Mouse (Mus musculus) gastrocnemius, adult 2 months (tissue): Measurements from ENCODE around the gene Metap2. TPM values are rescaled to one million over a fixed set of nuclear protein-coding genes. Genes with fewer than 3 reads are reported as not detected.

Experiments
- DNase-seq: peaks from one replicate; pipeline ENCODE4 v3.0.0; 2022
- H3K27ac ChIP-seq: fragments of 200-600 bp; 2 replicates; pipeline ENCODE4 v1.8.1; 2022; ENCODE audit warnings: mild to moderate bottlenecking
- H3K4me3 ChIP-seq: fragments of 200-600 bp; 2 replicates; pipeline ENCODE4 v1.8.1; 2022; ENCODE audit warnings: mild to moderate bottlenecking, moderate library complexity
- CTCF ChIP-seq: fragments of 200-600 bp; IDR thresholded peaks from 2 replicates; pipeline ENCODE4 v1.8.1; 2022; ENCODE audit warnings: antibody characterized with exemption, mild to moderate bottlenecking, moderate library complexity
- intact Hi-C: fragments of 180-260 bp; cut with DNase I; formaldehyde crosslinking; loops from one replicate; pipeline ENCODE4 v1.15.1; 2025
- long read RNA-seq, 2 experiments: library from polyadenylated mRNA; stranded (forward); transcript quantifications; one replicate each; pipeline ENCODE4 v2.0.0; 2021
- total RNA-seq, 2 experiments: library from RNA; stranded (reverse); gene quantifications; 2 replicates each; pipeline ENCODE4 v1.2.3; 2021

Metap2 gene
- total RNA-seq, result 100 to 1,000 TPM; 147 to 182 TPM
- long read RNA-seq, experiment 1, full-length matches to known transcripts, result 246 of 277 reads
- long read RNA-seq, experiment 1, partial matches to known transcripts, result 6 of 277 reads
- long read RNA-seq, experiment 1, other reads (novel, unspliced or antisense), result 25 of 277 reads
- long read RNA-seq, experiment 2, full-length matches to known transcripts, result 289 of 326 reads
- long read RNA-seq, experiment 2, partial matches to known transcripts, result 8 of 326 reads
- long read RNA-seq, experiment 2, other reads (novel, unspliced or antisense), result 29 of 326 reads

DNA sequence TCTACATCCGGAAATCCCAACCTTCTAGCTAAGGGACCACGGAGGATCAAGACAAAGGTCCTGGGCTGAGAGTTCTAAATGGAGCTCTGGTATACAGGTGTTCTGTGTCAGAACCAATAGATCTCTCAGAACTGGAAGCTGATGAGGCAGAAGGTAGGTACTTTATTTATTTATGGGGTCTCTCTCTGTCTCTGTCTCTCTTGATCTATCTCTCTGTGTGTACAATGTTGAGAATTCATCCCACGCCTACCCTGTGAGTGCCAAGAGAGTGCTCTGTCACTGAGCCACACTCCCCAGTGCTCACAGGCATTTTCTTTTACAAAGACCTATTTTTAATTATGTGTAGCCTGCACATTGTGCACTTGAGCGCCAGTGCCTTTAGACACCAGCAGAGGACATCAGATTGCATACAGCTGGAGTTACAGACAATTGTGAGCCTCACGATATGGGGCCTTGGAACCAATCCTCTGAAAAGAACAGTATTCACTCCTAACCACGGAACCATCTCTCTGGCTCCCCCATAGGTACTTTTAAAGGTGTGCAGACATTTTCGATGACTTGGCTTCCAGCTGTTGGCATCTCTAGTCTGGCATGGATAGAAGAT lies at the start of gene Metap2:
Gene Metap2 (minus strand): TSS at position 51 of the 604 bp plus-strand sequence.
- Histone ChIP-seq H3K27ac (no peak within 1 kb of the TSS), H3K4me3 (no peak within 1 kb of the TSS)
- no peak for TF ChIP-seq CTCF
- intact Hi-C loops, result no loop called here
- no peak for DNase-seq

DNA sequence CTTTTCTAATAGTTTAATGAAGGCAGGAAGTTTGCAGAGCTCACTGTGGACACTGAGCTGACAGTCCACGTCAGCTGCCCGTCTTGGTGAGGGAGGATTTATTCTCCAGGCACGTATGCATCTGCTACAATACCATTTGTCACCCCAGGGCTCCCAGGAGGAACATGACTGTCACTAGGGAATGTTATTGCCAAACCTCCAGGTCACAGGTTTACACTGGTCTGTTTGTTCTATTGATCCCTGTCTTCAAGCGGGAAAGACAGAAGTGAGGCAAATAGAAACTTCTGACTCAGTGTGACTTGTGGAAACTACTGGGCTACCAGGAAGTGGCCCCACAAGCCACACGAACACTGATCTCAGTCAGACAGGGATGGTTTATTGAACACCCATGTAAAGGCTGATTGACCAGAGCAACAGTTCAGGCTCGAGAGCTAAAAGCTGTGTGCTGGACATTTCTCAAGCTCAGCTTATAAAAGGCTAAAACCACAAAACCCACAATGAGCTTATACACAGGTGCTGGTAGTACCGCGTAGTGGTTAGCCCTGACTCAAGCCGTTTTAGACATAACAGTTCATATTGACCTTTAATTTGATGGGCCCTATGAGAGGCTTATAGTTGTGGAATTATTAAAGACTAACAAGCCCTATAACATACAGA lies 49.1 kb upstream of the Metap2 start:
- intact Hi-C loops, result loop anchor here (1.0 to 5.0 kb wide), 2 partner anchors 129 to 171 kb away; no protein-coding TSS in a partner anchor
- Histone ChIP-seq H3K27ac (no peak overlapping the region), H3K4me3 (no peak overlapping the region)
- no peak for DNase-seq
- TF ChIP-seq CTCF, result no peak

- peak; percentile 84 for TF ChIP-seq CTCF
- intact Hi-C loops, result loop anchor here (1.0 to 5.0 kb wide), 2 partner anchors 128 to 172 kb away; no protein-coding TSS in a partner anchor
- H3K27ac ChIP-seq, result peak overlapping the region; percentile 62
- peak overlapping the region; percentile 48 for H3K4me3 ChIP-seq
- peak; percentile 34 for DNase-seq
Measured at GRCm38 (mm10) chr10:93945364-93945763, 48.5 kb upstream of the Metap2 start.

DNA sequence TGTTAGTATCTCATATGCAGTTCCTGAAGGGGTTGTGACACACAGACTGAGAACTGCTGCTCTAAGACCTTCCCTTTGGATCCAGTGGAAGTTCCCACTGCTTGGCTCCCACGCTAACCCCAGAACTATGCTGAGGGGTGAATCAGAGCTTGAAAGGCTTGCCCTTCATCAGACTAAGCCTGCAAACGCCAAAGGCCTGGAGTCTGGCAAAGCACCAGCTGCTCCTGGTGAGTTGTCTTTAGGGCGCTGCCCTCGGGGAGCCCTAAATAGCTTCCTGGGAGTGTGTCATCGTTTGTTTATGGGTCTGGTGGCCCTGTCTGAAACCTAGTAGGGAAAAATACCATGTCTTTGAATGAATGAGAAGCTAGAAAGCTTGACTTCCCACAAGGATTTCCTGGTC lies 47.3 kb upstream of the Metap2 start:
- Histone ChIP-seq H3K4me3 (0 out of 2 replicates have a peak overlapping the region, but pooled peaks have one; percentile 13), H3K27ac (peak overlapping the region; percentile 62)
- intact Hi-C loops, result no loop called here
- no peak for TF ChIP-seq CTCF
- peak; percentile 66 for DNase-seq

DNA sequence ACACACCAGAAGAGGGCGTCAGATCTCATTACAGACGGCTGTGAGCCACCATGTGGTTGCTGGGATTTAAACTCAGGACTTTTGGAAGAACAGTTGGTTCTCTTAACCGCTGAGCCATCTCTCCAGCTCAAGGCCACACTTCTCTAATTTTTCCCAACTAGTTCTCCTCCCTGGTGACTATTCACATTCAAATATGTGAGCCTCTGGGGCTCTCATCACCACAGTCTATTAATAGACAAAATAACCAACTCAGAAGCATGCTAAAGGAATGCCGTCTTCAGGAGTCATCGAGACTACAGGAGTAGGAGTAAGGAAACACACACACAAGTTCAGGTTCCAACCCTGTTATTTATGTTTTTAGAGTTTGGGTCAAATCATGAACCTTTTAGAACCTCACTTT lies 43.4 kb upstream of the Metap2 start:
- no peak for DNase-seq
- Histone ChIP-seq H3K27ac (no peak overlapping the region), H3K4me3 (no peak overlapping the region)
- intact Hi-C loops, result no loop called here
- peak; percentile 11; the same call in 1 of the 2 replicates for TF ChIP-seq CTCF

DNA sequence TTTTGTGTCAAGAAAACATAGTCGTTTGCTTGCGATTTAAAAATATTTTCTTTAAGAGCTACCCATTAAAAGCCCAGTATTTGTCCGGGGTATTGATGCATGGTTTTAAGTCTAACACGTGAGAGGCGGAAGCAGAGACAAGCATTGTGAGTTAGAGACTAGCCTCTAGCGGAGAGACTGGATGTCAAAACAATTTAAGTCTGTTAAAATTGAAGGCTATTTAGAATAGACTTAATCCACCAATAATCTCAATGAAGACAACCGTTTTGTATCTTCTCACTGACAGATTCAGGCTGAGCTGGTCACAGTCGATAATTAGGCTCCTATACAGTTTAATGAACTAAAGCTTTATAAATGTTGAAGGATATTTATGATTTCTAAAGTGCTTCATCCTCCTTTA lies 42.8 kb upstream of the Metap2 start:
- intact Hi-C loops, result no loop called here

DNA sequence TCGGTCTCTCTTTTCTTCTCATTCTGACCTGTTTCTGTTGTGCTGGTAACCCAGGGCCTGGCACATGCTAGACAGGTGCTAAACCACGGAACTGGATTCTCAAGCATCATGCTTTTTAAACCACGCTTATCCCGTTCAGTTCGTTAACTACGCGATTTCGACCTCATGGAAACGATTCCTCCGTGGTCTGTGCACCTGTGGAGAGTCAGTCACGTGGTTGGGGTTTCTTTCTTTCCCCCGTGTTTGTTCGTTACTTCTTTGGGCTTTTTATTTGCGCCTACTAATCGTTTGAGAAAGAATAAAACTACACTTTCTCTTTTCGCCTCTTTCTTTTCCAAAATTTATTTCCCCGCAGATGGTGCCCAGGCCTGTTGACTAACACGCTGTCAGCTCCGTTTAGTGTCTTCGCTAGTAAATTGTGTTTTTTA lies 42.0 kb upstream of the Metap2 start:
- no peak overlapping the region for H3K4me3 ChIP-seq
- intact Hi-C loops, result no loop called here
- peak overlapping the region; percentile 55; the same call in 1 of the 2 replicates for H3K27ac ChIP-seq
- DNase-seq, result no peak
- no peak for TF ChIP-seq CTCF

More for the DNA sequence above, 42.8 kb upstream of the Metap2 start:
- H3K4me3 ChIP-seq, result no peak overlapping the region
- no peak for DNase-seq
- TF ChIP-seq CTCF, result no peak
- no peak overlapping the region for H3K27ac ChIP-seq

- no peak for TF ChIP-seq CTCF
- intact Hi-C loops, result no loop called here
- DNase-seq, result peak; percentile 60
- Histone ChIP-seq H3K27ac (peak overlapping the region; percentile 85), H3K4me3 (no peak overlapping the region)
Measured at GRCm38 (mm10) chr10:93933980-93934379, 37.1 kb upstream of the Metap2 start.

- no peak for TF ChIP-seq CTCF
- intact Hi-C loops, result no loop called here
- DNase-seq, result peak; percentile 71
- peak overlapping the region; percentile 4 for H3K4me3 ChIP-seq
- peak overlapping the region; percentile 85 for H3K27ac ChIP-seq
Measured at GRCm38 (mm10) chr10:93932861-93933260, 36.0 kb upstream of the Metap2 start.

- DNase-seq, result no peak
- intact Hi-C loops, result no loop called here
- TF ChIP-seq CTCF, result no peak
- Histone ChIP-seq H3K27ac (peak overlapping the region; percentile 85), H3K4me3 (no peak overlapping the region)
Measured at GRCm38 (mm10) chr10:93932020-93932419, 35.1 kb upstream of the Metap2 start.

- DNase-seq, result peak; percentile 55
- Histone ChIP-seq H3K4me3 (no peak overlapping the region), H3K27ac (peak overlapping the region; percentile 85)
- intact Hi-C loops, result no loop called here
- TF ChIP-seq CTCF, result no peak
Measured at GRCm38 (mm10) chr10:93931431-93931830, 34.5 kb upstream of the Metap2 start.

DNA sequence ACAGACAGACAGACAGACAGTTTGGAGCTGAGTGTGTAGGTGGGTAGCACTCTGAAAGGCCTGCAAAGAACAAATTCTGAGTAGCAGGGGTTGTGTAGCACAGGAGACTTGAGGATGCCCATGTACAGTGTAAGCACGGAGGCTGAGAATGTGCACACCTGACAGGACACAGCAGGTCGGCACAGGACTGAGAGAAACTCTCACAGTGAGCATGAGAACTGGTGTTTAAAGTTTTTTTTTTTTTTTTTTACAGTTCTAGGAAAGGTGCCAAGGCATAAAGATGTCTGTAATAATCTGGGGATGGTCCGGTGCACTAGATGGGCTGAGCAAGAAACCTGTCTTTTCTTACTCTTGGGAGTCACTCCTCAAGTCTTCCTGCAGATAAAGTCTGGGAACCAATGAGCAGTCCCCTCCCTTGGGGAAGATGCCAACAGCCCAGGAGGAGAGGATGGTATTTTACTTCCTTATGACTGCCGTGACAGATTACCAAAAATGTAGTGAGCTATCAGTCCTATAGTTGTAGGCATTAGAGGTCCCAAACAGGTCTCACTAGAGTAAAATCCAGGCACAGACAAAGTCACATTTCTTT lies 33.4 kb upstream of the Metap2 start:
- no peak overlapping the region for H3K4me3 ChIP-seq
- no peak overlapping the region for H3K27ac ChIP-seq
- no peak for TF ChIP-seq CTCF
- intact Hi-C loops, result no loop called here
- DNase-seq, result no peak
